Mouse (Mus musculus) adrenal gland, postnatal 14 days (tissue): ENCODE measurements around the gene Smc3. TPM values are rescaled to one million over a fixed set of nuclear protein-coding genes. Genes with fewer than 3 reads are reported as not detected.
"Not testable (repeated sequence)": the region's sequence is repeated elsewhere in the genome, so short reads cannot be mapped to it uniquely, and the experiment has no call there.

Experiments used
- DNase-seq: peaks from one replicate; pipeline ENCODE4 v3.0.0; 2021; ENCODE audit warnings: mixed read lengths
- total RNA-seq: library from RNA; stranded (reverse); gene quantifications from 2 replicates; pipeline ENCODE4 v1.2.3, GENCODE M21; 2021

Gene Smc3
- total RNA-seq, 1 experiment from 2014 or later: 38.2 TPM

DNA sequence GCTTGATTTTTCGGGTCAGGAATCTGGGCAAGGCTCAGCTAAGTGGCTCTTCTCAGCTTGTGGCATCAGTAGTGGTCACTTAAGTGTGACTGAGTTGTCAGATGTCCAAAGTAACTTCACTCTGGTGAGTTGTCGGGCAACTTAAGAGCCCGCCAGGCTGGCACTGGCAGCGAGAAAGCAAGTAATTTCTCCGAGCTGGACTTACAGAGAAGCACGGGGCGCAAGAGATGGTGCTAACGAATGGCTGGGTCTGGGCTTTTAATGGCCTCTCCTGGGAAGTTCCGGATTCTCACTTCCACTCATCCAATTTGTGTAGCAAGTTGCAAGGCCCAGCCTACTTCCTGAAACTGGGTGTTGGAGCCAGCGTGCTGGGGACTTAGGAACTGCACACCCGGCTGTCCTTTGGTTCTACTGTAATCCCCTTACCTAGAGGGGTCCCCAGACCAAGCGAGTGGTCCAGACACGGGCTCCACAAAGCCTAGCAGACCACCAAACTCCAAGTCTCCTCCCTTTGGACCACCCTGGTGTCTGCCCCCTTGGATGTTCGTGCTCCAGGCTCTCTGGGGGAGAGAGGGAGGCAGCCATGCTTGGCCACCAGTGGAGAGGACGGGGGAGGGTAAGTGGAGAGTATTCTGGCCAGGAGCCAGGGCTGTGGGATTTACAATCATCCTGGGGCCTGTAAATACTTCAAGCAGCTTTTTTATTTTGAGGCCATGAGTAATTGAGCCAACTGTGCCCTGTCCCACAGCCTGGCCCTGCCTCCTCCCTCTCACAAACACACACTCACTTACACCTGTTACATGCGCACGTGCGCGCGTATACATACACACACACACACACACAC, 53.6 kb downstream of the Smc3 start:
- DNase-seq: peak; percentile 44

DNA sequence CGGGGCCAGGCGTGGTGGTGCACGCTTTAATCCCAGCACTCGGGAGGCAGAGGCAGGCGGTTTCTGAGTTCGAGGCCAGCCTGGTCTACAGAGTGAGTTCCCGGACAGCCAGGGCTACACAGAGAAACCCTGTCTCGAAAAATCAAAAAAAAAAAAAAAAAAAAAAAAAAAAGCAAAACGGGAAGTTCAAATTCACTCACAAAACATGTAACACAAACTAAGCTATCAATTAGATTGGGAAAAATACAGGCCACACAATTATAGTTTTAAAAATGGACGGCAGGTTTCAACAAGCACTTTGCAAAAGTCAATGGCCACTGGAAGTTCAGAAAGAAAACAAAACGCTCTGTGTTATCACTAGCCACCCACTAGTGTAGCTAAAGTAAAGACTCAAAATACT, 56.2 kb downstream of the Smc3 start:
- DNase-seq: not testable (repeated sequence)

DNA sequence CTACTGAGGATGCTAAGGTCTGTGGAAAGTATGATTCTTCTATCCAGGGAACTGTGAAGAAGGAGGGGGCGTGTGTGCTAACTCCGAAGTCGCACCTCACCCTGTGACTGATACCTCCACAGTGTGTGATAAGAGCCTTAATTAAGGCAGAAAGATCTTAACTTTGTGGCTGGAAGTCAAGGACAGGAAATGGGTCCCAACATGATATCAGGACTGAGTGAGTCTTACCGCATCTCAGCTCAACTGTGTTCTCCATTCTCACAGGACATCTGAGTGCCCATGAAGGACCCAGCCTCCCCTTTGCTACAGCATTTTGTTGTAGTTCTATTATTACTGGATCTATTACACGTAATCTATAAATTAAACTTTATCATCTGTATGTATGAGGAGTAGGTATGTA, 57.2 kb downstream of the Smc3 start:
- no peak for DNase-seq

DNA sequence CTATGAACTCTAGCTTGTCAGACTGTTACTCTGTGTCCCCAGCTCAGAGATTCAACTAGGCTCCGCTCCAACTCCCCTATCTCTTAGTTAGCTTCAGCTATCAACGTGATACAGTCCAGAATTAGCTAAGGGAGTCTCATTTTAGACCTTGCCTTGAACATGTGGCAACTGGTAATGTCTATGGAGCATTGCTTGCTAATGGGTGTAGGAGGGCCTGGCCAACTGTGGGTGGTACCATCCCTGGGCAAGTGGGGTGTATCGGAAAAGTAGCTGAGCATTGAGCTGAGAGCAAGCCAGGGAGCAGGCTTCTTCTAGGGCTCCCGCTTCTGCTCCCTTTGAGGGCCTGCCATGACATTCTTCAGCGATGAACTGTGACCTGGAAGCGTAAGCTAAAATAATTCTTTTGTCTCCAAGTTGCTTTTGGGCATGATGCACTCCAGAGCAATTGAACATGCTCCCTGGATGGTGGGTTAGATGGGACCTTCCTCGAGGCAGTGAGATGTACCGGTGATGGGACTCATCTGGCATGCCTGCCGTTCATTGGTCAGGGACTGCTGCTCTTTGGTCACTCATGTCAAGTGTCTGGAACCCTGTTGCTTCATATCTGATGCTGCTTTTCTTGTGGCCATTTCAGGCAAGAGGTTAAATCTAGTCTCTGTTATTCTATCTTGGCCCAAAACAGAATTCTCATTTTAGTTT, 60.7 kb downstream of the Smc3 start:
- DNase-seq: no peak

DNA sequence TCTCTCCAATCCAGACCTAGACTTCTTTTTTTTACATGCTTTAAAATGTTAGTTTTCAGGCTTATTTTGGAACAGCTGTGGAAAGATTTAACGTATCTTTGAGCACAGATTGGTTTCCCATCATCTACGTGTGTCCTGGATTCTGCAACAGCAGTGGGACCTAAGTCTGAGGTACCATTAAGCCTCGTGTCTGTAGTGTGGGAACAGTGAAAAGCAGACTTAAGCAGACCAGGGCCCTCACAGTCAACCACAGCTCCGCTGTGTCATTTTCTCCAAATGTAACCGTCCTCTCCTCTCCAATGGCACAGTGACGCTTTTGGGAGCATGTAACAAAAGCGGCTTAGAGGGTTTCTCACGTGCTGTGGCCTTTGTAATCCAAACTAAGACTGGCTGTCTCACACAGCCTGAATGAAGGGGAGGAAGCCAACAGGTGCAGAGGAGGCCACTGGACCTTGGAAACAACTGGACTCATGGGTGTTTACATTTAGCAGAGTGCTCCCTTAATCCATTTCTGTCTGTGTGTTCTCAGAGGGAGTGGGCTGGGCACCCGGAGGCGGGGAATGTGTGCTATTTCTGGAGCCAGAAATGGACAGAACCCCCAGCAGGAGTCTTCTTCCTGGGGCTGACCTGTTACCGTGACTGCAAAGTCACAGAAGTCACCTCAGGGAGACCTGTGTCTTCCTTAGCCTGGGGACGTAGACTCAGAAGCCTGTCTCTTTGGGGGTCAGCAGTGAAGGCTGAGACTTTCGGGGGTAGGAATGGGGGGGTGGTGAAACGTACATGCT, 61.9 kb downstream of the Smc3 start:
- no peak for DNase-seq

- no peak for DNase-seq
Observed at GRCm38 (mm10) chr19:53664831-53665230, 64.6 kb downstream of the Smc3 start.

GRCm38 (mm10) chr19:53665391-53665790, 65.2 kb downstream of the Smc3 start:
- DNase-seq: no peak

- no peak for DNase-seq
Observed at GRCm38 (mm10) chr19:53666708-53667107, 66.5 kb downstream of the Smc3 start.

DNA sequence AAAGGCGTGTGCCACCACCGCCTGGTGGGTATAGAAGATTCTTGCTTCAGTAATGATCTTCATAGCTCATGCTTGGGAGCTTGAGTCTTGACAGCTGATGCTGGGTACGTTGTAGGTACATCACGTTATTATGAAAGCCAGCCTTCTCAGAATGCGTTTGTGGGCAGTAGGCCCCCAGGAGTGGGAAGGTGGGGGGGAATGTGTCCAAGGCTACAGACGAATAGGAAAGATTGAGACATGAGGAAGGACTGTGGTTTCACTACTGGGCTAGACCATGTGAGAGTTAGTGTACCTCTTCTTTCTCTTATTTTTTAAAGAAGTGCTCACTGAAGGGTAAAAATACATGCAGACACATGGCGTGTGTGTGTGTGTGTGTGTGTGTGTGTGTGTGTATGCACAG, 68.6 kb downstream of the Smc3 start:
- DNase-seq: no peak

DNA sequence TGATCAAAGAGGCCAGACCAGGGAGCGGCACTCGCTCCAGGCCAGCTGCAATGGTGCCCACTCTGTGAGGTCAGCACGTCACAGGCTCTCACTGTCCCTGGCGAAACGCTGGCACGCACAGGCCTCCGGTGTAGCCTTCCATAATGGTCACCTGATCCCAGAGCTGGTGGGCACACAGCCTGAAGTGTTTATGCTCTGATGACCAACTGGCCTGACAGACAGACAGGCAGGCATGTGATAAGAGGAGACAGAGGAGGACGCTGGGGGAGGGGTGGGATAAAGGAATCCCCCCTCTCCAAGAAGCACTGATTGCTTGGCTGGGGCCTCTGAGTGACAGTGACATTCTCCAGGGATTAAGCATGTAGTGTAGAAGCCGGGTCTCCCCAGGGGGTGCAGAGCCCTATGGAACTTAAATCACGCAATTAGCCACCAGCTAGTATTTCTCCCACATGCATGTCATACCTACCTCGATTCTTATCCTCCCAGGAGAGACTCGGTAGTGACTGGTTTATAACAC, 70.5 kb downstream of the Smc3 start:
- DNase-seq: no peak

DNA sequence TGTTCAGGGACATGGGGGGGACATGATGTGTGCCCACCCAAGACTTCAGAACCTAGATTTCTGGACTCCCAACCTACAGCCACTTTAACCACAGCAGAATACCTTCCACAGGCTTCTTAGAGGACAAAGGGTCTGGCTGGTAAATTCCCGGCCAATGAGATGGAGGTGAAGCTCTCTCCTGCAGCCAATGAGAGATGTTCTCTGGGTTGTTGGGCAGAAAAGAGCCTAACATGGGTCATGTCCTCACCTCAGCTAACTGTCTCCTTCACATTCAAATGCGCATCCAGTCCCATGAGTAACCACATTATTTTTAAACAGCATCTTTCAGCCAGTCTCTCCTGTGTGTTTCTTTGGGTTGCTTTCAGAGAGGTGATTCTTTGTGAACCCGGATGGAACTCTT, 71.2 kb downstream of the Smc3 start:
- no peak for DNase-seq

- no peak for DNase-seq
Observed at GRCm38 (mm10) chr19:53674131-53674925, 74.1 kb downstream of the Smc3 start.

DNA sequence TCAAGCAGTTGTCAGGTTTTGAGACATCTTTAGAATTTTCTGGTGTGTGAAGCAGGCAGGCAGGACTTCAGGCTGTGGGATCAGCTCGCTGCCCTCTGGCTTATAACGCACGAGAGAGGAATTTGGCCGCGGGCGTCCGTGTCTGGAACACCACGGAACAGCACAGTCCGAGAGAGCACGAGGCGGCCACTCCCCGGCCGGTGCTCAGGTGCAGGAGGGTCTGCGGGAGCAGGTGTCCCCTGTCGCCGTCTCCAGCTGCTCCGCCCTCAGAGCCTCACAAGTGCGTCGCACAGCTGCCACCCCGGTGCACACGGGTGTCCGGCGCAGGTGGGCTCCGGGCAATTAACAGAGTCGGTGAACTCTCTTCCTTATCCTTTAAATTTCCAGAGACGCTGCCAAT, 76.0 kb downstream of the Smc3 start:
- DNase-seq: no peak

- DNase-seq: peak; percentile 71
Observed at GRCm38 (mm10) chr19:53676718-53677634, 76.8 kb downstream of the Smc3 start, which contains the start of gene Rbm20. TSS of gene Rbm20 (plus strand) at chr19:53677306.

DNA sequence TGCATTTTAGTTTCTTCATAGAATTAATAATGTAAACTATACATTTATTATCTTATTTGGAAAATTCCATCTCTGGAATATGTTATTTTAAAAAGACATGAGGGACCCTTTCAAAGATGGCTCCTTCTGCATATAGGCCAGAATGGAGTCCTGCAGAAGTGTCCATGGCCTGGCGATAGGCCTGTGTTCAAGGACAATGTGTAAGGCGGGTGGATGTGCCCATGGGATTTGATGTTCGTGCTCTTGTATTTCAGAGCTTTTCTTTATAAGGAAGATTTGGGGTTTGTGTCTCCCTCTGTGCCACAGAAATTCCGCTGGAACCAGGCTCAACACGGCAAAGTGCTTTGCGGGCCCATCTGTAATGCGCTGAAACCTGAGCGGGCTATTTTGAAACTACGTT, 79.0 kb downstream of the Smc3 start:
- no peak for DNase-seq

GRCm38 (mm10) chr19:53679981-53680380, 79.8 kb downstream of the Smc3 start:
- DNase-seq: no peak

DNA sequence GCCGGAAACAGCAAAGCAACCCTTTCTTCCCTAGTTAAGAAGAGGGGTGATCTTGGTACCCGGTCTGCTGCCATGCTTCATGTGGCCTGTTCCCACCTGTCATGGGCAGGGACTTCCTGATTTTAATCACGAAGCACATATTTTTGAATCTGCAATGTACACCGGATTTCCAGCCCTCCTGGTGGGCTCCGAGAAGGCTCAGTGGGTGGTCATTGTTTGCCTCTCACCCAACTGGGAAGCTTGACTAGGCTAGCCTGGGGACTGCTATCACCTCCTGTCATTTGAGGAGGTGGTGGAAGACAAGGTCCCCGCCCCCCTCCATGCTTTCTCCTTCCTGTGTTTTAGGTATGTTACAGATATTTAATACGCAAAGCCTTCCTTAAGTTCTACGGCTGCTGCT, 82.2 kb downstream of the Smc3 start:
- DNase-seq: no peak

- no peak for DNase-seq
Observed at GRCm38 (mm10) chr19:53687592-53687991, 87.4 kb downstream of the Smc3 start.

DNA sequence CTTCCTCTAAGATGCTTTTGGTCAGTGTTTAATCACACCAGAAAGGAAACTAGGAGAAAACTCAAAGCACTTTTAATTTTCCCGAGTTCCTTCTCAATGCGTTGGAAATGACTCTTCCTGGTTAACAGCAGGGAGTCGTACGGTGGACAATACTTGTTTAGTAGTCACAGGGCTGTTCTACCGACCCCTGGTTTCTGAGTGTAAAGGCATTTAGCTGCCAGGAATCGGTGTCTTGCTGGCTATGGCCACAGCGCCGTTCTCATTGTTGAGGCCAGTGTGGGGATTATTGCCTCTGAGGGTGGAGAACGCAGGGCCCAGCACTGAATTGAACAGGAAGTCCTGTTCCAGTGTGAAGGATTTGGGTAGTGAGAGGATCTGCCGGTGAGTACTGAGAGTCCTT, 90.6 kb downstream of the Smc3 start:
- no peak for DNase-seq

DNA sequence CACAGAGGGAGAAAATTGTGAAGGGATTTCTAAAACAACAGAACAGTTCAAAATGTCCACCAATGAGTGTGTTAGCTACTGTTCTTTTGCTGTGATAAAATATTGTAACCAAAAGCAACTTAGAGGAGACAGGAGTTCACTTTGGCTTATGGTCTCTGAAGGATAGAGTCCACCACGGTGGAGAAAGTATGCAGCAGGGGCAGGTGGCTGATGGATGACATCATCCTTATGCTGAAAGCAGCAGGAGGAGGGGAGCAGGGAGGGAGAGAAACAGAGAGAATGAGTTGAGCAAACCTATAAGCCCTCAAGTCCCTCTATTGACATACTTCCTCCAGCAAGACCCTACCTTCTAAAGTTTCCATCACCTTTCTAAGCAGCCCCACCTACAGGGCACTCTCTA, 93.8 kb downstream of the Smc3 start:
- DNase-seq: no peak
